Mouse (Mus musculus) forebrain, embryonic 10.5 days (tissue): Measurements from ENCODE around the gene Efhb. TPM values are rescaled to one million over a fixed set of nuclear protein-coding genes. Genes with fewer than 3 reads are reported as not detected.

Experiments
- DNase-seq: peaks from one replicate; pipeline ENCODE4 v3.0.0-alpha.2; 2017; ENCODE audit warnings: low spot score; ENCODE audit errors: extremely low spot score
- H3K27ac ChIP-seq: fragments of 300-500 bp; sonication (generic); 2 replicates; pipeline ENCODE4 v1.5.1; 2016; ENCODE audit warnings: mild to moderate bottlenecking
- H3K27me3 ChIP-seq: fragments of 300-500 bp; sonication (generic); 2 replicates; pipeline ENCODE4 v1.6.1; 2016; ENCODE audit warnings: mild to moderate bottlenecking; ENCODE audit not compliant: poor library complexity, severe bottlenecking
- H3K36me3 ChIP-seq: fragments of 300-500 bp; sonication (generic); replicated peaks from 2 replicates; pipeline ENCODE4 v1.6.1; 2016; ENCODE audit warnings: mild to moderate bottlenecking, moderate library complexity
- H3K4me1 ChIP-seq: fragments of 300-500 bp; sonication (generic); 2 replicates; pipeline ENCODE4 v1.6.1; 2016
- H3K4me3 ChIP-seq: fragments of 300-500 bp; sonication (generic); 2 replicates; pipeline ENCODE4 v1.5.1; 2016; ENCODE audit warnings: mild to moderate bottlenecking, moderate library complexity
- H3K9me3 ChIP-seq: fragments of 300-500 bp; sonication (generic); 2 replicates; pipeline ENCODE4 v1.6.1; 2016; ENCODE audit warnings: mild to moderate bottlenecking, moderate library complexity
- WGBS: fragments of 180-500 bp; shearing (Covaris S2); methylation state at CpG from one replicate; pipeline ENCODE4 v1.1.7; 2016; 5-methylcytosine and 5-hydroxymethylcytosine counted together
- polyA plus RNA-seq: library from polyadenylated mRNA; unstranded; fragments of >200 nt; fragmentation: Nextera tagmentation; extraction: Ambion mirVana; gene quantifications from 2 replicates; pipeline ENCODE4 v1.2.1, GENCODE M21; 2016

The Efhb gene
- polyA plus RNA-seq, 1 experiment from 2014 or later: 0.66 TPM

GRCm38 (mm10) chr17:53463496-53463840 lies 347 bp upstream of the Efhb start:
- Histone ChIP-seq H3K4me3 (peak overlapping the region; percentile 55), H3K27me3 (no peaks in the 10 kb centered on the region), H3K36me3 (no peaks in the 10 kb centered on the region), H3K4me1 (peaks cover 15% of the 10 kb centered on the region), H3K27ac (peak overlapping the region; percentile 81), H3K9me3 (no peaks in the 10 kb centered on the region)
- 30% methylated on average over 7 of the region's 9 CpGs for WGBS
- no peak for DNase-seq

DNA sequence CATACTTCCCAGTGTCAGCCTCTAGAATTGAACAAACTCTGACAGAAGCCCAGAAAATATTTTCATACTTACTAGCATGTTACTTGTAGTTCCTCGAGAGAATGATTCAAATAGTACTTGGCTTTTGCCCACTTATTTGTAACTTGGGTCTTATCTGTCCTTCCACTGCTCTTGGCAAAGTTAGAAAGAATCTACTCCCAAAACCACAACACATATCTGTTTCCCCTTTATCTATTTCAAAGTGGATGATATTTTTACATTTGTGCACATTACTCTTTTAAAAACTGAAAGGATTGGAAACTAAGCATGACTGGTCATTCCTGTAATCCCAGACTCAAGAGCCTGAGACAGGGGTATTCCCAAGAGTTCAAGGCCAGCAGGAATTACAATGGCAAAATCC lies 6.4 kb downstream of the Efhb start:
- no peak for DNase-seq
- H3K9me3 ChIP-seq: no peaks in the 10 kb centered on the region

DNA sequence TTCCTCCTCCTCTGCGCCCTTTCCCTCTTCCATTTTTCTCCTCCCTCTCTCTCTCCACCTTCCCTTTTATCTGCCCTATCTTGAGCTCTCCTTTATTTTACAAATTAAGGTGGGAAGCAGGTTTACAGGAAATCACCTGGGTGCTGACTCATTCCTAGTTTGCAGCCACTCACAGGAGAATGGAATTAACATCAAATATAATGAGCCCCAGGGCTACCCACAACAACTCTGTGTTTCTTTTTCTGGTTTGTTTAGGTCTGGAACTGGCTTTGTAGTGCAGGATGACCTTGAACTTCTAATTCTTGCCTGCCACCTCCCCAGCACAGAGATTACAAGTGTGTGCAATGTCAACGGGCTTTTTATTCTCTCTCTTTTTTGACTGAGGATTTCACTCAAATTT lies 7.0 kb downstream of the Efhb start:
- Histone ChIP-seq H3K27me3 (no peaks in the 10 kb centered on the region), H3K4me1 (no peaks in the 10 kb centered on the region), H3K9me3 (no peaks in the 10 kb centered on the region), H3K36me3 (no peaks in the 10 kb centered on the region), H3K27ac (no peak overlapping the region), H3K4me3 (no peak overlapping the region)
- WGBS: 87% methylated on average over 2 of the region's 2 CpGs
- no peak for DNase-seq

More for the DNA sequence above, 6.4 kb downstream of the Efhb start:
- no peaks in the 10 kb centered on the region for H3K27me3 ChIP-seq
- WGBS: 90% methylated on average over 1 of the region's 1 CpGs
- no peaks in the 10 kb centered on the region for H3K36me3 ChIP-seq
- no peak overlapping the region for H3K27ac ChIP-seq
- H3K4me1 ChIP-seq: no peaks in the 10 kb centered on the region
- no peak overlapping the region for H3K4me3 ChIP-seq

GRCm38 (mm10) chr17:53402689-53403306 lies 60.3 kb downstream of the Efhb start:
- Histone ChIP-seq H3K36me3 (no peaks in the 10 kb centered on the region), H3K27ac (no peak overlapping the region), H3K4me1 (no peaks in the 10 kb centered on the region), H3K9me3 (no peaks in the 10 kb centered on the region), H3K4me3 (no peak overlapping the region), H3K27me3 (no peaks in the 10 kb centered on the region)
- DNase-seq: no peak
- 49% methylated on average over 10 of the region's 10 CpGs for WGBS

GRCm38 (mm10) chr17:53393201-53393600 lies 69.9 kb downstream of the Efhb start:
- no peaks in the 10 kb centered on the region for H3K9me3 ChIP-seq
- WGBS: 86% methylated on average over 2 of the region's 2 CpGs
- H3K36me3 ChIP-seq: no peaks in the 10 kb centered on the region
- H3K27ac ChIP-seq: no peak overlapping the region
- DNase-seq: no peak
- H3K4me1 ChIP-seq: no peaks in the 10 kb centered on the region
- no peaks in the 10 kb centered on the region for H3K27me3 ChIP-seq
- H3K4me3 ChIP-seq: no peak overlapping the region

DNA sequence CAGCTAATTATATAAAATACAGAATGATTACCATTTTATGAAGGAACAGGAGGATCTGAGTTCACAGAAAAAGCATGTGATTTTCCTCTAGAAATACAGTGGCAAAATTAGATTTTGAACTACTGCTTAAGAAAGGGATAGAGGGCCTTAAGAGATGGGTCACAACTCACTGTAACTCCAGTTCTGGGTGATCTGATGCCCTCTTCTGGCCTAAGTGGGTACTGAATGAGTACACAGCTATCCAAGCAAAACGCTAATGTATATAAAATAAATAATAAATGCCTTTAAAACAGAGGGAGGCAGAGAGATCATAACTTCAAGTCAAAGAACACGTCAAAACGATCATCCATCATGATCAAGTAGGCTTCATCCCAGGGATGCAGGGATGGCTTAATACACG lies 73.6 kb downstream of the Efhb start:
- H3K4me3 ChIP-seq: no peak overlapping the region
- no peaks in the 10 kb centered on the region for H3K9me3 ChIP-seq
- WGBS: 51% methylated on average over 4 of the region's 4 CpGs
- no peaks in the 10 kb centered on the region for H3K36me3 ChIP-seq
- H3K4me1 ChIP-seq: no peaks in the 10 kb centered on the region
- no peak overlapping the region for H3K27ac ChIP-seq
- no peaks in the 10 kb centered on the region for H3K27me3 ChIP-seq
- DNase-seq: no peak

GRCm38 (mm10) chr17:53387581-53388473 lies 75.3 kb downstream of the Efhb start:
- H3K27ac ChIP-seq: no peak overlapping the region
- no peak for DNase-seq
- no peaks in the 10 kb centered on the region for H3K36me3 ChIP-seq
- no peak overlapping the region for H3K4me3 ChIP-seq
- H3K27me3 ChIP-seq: no peaks in the 10 kb centered on the region
- H3K4me1 ChIP-seq: no peaks in the 10 kb centered on the region
- 58% methylated on average over 6 of the region's 6 CpGs for WGBS
- no peaks in the 10 kb centered on the region for H3K9me3 ChIP-seq

- DNase-seq: no peak
- 84% methylated on average over 6 of the region's 6 CpGs for WGBS
- H3K27ac ChIP-seq: no peak overlapping the region
- H3K4me1 ChIP-seq: no peaks in the 10 kb centered on the region
- H3K4me3 ChIP-seq: no peak overlapping the region
- no peaks in the 10 kb centered on the region for H3K36me3 ChIP-seq
- no peaks in the 10 kb centered on the region for H3K27me3 ChIP-seq
- H3K9me3 ChIP-seq: no peaks in the 10 kb centered on the region
Measured at GRCm38 (mm10) chr17:53386863-53387262, 76.3 kb downstream of the Efhb start.

GRCm38 (mm10) chr17:53364111-53364510 lies 99.0 kb downstream of the Efhb start:
- WGBS: 87% methylated on average over 6 of the region's 6 CpGs
- H3K4me1 ChIP-seq: no peaks in the 10 kb centered on the region

More at GRCm38 (mm10) chr17:53364111-53364510, 99.0 kb downstream of the Efhb start:
- H3K27ac ChIP-seq: no peak overlapping the region
- H3K9me3 ChIP-seq: peaks cover 8% of the 10 kb centered on the region; the same call in 1 of the 2 replicates
- DNase-seq: no peak
- H3K27me3 ChIP-seq: no peaks in the 10 kb centered on the region
- no peak overlapping the region for H3K4me3 ChIP-seq
- no peaks in the 10 kb centered on the region for H3K36me3 ChIP-seq

Other genes starting within 250 kb of the Efhb start
- 55.3 and 56.5 TPM in 2 replicates for gene Rab5a, start 15.9 kb upstream of the Efhb start, polyA plus RNA-seq
- 0.25 and 0.26 TPM in 2 replicates for gene Pp2d1, start 76.1 kb upstream of the Efhb start, polyA plus RNA-seq
- 2.1 and 2.8 TPM in 2 replicates for gene Kat2b, start 103.5 kb upstream of the Efhb start, polyA plus RNA-seq
- gene Sgo1, start 226.0 kb upstream of the Efhb start, polyA plus RNA-seq: 47.3 and 54.9 TPM in 2 replicates